Mouse (Mus musculus) bone marrow macrophage, adult 2 months (primary cell): Measurements from ENCODE around the gene Mef2d. TPM values are rescaled to one million over a fixed set of nuclear protein-coding genes. Genes with fewer than 3 reads are reported as not detected.

Experiments
- H3K27ac ChIP-seq: 2 replicates; pipeline ENCODE4 v1.5.1; 2012; ENCODE audit warnings: low read depth, low read length; ENCODE audit not compliant: insufficient read depth
- H3K4me1 ChIP-seq: 2 replicates; pipeline ENCODE4 v1.6.1; 2012; ENCODE audit warnings: low read length; ENCODE audit not compliant: control insufficient read depth, insufficient read depth
- H3K4me3 ChIP-seq: 2 replicates; pipeline ENCODE4 v1.5.1; 2012; ENCODE audit warnings: mild to moderate bottlenecking, low read length, moderate library complexity; ENCODE audit not compliant: insufficient read depth
- CTCF ChIP-seq: IDR thresholded peaks from 2 replicates; pipeline ENCODE4 v1.5.1; 2012; ENCODE audit warnings: low read depth, mild to moderate bottlenecking, low read length, moderate library complexity
- POLR2A ChIP-seq: IDR thresholded peaks from 2 replicates; pipeline ENCODE4 v1.6.1; 2012; ENCODE audit warnings: mild to moderate bottlenecking, low read depth, low read length, borderline replicate concordance
- polyA plus RNA-seq: library from polyadenylated mRNA; stranded (reverse); fragments of >200 nt; gene quantifications from 2 replicates; pipeline ENCODE4 v1.2.4, GENCODE M21; 2012; ENCODE audit not compliant: missing spikeins, insufficient read depth, insufficient read length

Mef2d gene
- polyA plus RNA-seq, 1 experiment: 98.1 TPM

DNA sequence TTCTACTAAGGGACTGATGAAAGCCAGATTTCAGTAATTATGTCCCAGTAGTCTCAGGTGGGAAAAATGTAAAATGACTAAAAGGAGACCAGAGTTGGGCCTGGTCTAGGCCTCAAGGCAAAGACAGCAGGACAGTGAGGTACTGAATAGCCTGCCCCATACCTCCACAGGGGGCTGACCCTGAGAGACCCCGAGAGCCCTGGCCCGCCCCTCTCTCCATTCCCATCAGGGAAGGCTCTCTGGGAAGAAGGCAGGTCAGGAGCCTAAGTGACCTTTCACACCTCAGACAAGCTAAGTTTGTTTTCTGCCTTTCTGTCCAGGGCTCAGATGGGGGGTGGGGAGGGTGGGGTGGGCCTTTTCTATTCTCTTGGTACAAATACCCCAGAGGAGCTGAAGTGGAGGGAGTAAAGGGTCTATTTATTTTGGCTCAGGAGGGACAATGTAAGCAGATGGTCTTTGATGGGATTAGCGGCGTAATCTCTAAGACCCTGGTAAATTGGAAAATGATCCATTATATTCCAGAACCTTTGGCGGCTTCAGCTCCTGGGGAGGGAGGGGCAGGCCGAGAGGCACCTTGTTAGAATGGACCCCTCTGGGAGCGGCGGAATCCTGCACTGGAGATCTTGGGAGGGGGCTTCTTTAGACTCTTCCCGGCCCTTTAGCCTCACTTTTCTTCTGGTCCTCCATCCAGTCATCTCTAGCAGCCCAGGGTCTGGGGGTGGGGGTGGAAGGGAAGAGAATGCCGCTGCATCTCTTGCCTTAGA is 55.8 kb downstream of the Mef2d start:
- H3K4me3 ChIP-seq: no peak overlapping the region
- no peak for TF ChIP-seq POLR2A
- no peak for TF ChIP-seq CTCF
- no peak overlapping the region for H3K27ac ChIP-seq
- H3K4me1 ChIP-seq: no peaks in the 10 kb centered on the region

DNA sequence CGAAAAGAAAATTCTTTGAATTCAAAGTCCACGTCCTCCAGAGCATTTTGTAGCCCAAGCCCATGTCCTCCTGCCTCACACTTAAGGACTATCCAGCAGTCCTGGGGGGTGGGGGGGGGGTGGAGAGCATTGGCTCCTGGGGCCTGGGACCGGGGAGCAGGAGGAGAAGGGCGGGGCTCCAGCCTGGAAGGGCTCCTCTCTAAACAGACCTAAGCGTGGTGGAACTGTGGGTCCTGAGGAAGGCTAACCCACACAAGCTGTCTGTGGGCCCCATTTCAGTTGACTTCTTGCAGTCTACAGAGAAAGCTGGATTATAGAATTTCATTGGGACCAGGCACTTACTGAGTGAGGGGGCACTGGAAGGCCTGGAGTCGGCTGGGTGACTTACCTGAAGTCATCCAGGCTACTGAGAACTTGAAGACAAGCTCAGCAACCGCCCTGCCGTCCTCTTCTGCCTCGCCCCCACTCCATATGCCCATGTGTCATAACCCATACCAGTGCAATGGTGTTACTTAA is 56.4 kb downstream of the Mef2d start:
- no peak overlapping the region for H3K4me3 ChIP-seq
- no peaks in the 10 kb centered on the region for H3K4me1 ChIP-seq
- TF ChIP-seq POLR2A: no peak
- no peak for TF ChIP-seq CTCF
- H3K27ac ChIP-seq: no peak overlapping the region

DNA sequence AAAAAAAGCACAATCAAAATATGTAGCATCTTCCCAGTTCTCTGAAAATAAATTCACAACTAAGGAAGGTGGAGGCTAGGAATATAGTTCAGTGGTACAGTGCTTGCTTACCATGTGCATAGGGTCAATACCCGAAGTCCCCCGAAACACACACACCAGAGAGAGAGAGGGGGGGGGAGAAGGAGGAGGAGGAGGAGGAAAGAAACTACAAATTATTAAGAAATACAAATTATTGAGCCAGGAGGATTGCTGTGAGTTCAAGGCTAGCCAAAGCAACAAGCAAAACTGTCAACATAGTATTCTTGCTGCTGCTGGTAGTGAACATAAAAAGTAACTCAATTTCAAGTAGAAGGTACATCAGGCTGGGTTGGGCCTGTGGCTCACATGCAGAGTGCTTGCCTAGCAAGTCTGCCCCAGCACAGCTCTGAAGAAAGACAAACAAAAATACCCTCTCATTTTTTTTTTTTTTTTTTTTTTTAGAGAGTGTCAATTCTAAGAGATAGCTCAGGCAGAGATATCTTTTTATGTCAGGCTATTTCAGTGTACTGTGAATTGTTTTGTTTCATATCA is 57.5 kb downstream of the Mef2d start:
- Histone ChIP-seq H3K27ac (no peak overlapping the region), H3K4me1 (no peaks in the 10 kb centered on the region), H3K4me3 (no peak overlapping the region)
- TF ChIP-seq CTCF: no peak
- TF ChIP-seq POLR2A: no peak

DNA sequence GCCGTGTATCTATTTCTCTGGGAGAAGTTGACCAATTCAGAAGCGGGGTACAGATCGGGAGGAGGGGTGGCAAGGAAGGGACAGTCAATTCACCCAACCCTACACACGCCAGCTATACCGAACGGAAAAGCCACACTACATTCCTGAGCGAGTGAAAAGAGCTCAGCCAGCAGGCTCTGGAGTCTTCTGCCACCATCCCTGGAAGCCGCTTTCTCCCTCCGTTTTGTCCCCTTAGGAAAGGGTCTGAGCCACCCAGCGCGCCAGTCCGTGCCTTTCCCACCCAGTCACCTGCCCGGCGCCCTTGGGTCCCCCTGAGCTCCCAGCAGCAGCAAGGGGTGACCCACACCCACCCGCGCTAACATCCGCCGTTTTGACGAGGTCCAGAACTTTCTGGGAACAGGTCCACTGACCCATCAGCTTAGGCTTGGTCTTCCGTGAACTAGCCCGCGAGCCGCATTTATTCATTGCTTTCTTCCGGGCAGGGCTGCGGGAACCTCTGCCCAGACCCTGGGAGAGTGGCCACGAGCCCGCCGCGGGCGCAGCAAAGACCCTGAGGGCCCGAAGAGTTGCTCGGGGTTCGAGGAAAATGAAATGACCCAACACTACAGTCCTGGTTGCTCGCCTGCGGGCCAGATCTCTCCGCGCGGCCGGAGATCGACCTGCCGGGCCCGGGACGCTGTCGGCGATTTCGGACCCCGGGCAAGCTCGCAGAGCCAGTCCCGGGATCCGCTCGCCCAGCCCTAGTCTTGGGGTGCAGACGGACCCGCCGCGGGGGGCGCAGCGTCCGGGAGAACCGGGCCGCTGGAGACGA is 58.2 kb downstream of the Mef2d start:
- Histone ChIP-seq H3K27ac (no peak overlapping the region), H3K4me3 (no peak overlapping the region), H3K4me1 (no peaks in the 10 kb centered on the region)
- no peak for TF ChIP-seq POLR2A
- TF ChIP-seq CTCF: no peak

DNA sequence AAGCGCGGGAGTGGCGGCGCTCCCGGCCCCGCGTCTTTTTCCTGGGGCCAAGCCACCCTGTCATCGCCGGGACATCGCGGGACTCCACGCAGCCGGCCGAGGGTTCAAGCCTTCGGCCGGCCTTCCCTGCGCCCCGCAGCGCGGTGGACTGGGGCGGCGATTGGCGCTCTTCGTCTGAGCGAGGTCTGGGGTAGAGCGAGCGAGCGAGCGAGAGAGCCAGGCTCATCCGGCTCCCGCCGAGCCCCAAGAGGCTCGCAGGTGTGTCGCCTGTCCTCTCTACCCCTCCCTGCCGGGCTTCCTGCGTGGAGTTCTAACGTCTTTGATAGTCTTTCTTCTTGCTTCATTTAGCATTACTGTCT is 58.8 kb downstream of the Mef2d start:
- Histone ChIP-seq H3K27ac (no peak overlapping the region), H3K4me3 (no peak overlapping the region), H3K4me1 (no peaks in the 10 kb centered on the region)
- no peak for TF ChIP-seq CTCF

DNA sequence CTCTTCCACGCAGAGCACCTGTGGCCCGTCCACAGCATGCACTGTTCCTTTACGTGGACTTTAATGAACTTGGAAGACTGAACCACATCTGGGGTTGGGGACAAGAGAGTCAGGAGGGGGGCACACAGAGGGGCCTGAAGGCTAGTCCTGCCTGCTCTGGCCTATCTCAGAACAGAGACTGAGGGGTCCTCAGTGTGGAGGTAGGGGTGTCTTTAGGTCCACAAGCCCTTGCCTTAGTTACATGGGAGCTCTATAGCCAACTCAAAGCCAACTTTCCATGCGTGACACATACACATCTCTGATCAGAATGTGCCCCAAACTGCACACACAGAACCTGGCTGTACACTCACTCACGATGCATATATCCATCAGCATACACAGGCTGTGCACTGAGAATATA is 59.5 kb downstream of the Mef2d start:
- no peak overlapping the region for H3K27ac ChIP-seq
- TF ChIP-seq POLR2A: no peak
- no peak for TF ChIP-seq CTCF
- H3K4me1 ChIP-seq: no peaks in the 10 kb centered on the region
- H3K4me3 ChIP-seq: no peak overlapping the region

DNA sequence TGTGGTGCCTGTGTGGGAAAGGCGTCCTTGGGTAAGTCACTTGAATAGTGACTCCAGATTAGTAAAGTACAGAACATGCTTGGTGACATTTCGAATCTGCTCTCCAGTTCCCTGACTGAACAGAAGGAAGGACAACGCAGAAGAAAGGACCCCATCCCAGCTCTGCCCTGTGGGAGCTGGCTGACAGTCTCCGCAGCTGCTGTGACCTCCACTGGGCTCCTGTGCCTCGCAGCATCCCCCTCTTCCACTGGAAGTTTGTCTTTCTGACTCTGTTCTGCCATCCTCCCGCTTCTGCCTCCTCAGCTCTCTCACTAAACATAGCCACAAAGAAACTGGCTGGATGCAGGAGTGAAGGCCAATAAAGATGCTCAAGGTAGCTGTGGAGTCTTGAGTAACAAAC is 60.8 kb downstream of the Mef2d start:
- no peak for TF ChIP-seq CTCF
- TF ChIP-seq POLR2A: no peak
- no peak overlapping the region for H3K27ac ChIP-seq
- H3K4me3 ChIP-seq: no peak overlapping the region
- no peaks in the 10 kb centered on the region for H3K4me1 ChIP-seq

DNA sequence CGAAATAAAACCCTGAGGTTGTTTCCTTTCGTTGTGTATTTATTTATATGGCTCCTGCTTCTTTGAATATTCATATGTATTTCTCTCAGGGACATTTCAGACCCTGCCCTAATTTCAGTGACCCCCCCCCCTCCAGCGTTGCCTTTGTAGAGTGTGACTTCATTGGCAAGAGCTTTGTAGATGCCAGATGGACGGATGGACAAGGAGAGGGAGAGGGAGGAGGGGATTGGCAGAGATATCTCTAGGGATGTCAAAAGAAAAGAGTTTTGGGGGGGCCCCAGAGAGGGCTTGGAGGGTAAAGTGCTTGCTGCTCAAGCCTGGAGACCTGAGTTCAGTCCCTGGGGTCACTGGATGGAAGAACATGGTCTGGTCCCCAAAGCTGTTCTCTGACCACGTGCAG is 61.3 kb downstream of the Mef2d start:
- H3K27ac ChIP-seq: no peak overlapping the region
- no peak for TF ChIP-seq POLR2A
- H3K4me3 ChIP-seq: no peak overlapping the region
- H3K4me1 ChIP-seq: no peaks in the 10 kb centered on the region

DNA sequence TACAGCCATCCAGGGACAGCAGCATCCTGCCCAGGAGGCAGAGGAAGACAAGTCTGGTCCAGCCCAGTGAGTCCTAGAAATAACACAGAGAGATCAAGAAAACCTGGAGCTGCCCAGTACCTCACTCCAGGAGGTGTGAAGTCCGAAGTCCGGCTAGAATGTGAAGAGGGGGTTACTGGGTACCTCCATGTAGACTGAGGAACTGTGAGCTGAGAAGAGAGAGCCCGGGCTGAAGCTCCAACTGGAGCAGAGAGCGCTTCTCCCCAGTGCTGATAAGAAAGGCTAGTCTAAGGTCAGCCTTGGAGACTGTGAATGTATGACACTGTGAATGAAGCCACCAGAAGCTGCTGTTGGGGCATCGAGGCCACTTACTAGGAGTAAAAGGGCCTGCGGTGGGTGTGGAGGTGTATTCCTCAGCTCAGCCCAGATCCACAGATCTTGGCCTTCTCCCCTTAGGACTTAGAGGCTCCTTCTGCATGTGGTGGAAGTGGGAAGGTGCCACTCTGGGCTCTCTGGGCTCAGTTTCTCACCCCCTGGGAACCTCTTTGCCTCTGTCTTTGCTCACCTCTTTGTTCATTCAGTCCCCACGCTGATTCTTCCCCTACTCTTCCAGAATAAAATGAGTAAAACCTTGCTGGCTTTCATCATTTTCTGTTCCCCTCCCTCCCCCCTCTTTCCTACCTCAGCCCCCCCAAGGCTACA is 62.0 kb downstream of the Mef2d start:
- H3K27ac ChIP-seq: no peak overlapping the region
- H3K4me1 ChIP-seq: no peaks in the 10 kb centered on the region
- no peak for TF ChIP-seq POLR2A
- no peak for TF ChIP-seq CTCF
- no peak overlapping the region for H3K4me3 ChIP-seq

DNA sequence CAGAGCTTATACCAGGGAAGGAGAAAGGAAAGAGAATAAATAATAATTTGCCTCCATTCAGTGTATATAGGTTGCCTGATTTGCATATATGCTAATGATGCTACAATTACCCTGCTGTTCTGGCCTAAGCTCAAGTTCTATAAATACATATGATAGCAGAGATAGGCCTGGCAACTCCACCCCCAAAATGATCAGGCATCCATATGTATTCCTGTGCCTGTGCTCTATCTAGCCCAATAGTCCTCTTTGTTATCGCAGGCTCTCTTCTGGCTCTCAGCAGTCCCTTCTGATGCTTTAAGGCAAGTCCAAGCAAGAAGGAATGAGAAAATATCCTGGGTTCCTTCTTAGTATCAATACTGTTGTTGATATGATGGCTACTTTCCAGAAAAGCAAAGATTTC is 62.6 kb downstream of the Mef2d start:
- H3K27ac ChIP-seq: no peak overlapping the region
- TF ChIP-seq CTCF: no peak
- 0 out of 2 replicates have a peak, but pooled peaks cover 1% of the 10 kb centered on the region for H3K4me1 ChIP-seq
- no peak overlapping the region for H3K4me3 ChIP-seq
